Mouse (Mus musculus): ENCODE results near the gene Olfr213. TPM values are rescaled to one million over a fixed set of nuclear protein-coding genes. Genes with fewer than 3 reads are reported as not detected.

Gene Olfr213
- not detected in 2 replicates for polyA plus RNA-seq (2012; rRNA removed)

DNA sequence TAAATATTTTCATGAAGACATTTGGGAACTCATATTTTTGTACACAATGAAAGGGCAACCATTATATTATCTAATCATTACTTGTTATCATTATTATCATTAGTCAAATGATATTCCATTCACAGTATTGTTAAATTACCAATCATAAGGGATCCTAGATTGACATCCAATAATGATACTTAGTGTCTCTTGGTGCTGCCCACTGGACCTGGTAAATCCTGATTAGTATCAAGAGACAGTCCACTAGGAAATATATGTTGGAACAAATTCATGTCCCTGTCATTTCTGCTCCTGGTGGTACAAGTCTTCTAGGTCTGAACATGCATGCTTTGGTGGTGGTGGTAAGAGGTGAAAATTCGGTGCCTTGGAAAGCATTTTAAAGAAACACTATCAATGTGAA is at the start of gene Olfr213:
Gene Olfr213 (plus strand): TSS at position 301 of the 400 bp plus-strand sequence.

DNA sequence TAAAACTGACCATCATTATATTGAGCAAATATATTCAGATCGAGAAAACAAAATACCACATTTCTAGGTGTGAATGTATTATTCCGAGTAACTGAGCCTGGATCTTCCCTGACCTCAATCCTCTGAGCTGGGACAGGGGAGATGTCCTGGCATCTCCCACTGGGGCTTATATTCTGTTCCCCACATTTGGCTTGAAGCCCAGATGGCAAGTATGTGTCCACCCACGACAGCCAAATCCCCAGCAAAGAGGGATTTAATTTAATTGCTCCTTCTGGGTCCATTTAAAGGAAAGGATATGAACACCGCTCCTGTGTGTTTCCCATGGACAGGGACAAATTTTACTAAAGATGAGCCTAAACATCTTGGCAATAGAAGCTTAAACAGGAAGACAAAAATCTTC is 49.5 kb upstream of the Olfr213 start, which contains the start of gene Olfr211:
Gene Olfr211 (plus strand): TSS at position 301 of the 400 bp plus-strand sequence.

DNA sequence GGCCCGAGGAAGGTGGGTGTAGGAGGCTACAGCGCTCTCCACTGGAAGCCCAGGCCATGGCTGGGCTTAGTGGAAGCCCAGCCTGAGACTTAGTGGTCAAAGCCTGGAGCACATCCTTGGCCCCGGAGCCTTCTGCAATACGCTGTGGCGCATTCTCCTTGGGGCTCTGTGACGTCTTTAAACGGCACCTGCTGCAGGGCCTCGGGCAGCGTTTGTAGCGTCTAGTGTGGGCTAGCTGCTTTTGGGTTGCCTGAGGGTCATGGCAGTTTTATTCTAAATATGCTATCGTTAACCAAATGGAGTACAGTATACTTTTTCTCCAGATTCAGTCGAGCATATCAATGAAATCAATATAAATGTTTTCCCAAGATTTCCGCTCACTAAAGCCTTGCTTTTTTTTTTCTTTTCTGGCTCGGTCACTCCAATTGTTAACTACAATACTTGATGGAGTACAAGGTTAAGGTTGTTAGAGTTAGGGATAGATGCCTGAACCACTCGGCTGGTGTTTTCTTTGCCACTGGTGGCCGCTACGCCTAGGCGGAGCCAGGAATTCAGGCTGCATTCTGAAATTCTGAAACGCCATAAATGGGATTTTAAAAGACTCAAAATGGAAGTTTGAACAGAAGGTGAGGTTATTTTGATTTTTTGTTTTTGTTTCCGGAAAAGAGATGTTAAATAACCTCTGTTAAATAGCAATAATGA is 31.8 kb upstream of the Olfr213 start, which contains the start of gene Olfr212:
Gene Olfr212 (plus strand): TSS at position 215 of the 702 bp plus-strand sequence.

DNA sequence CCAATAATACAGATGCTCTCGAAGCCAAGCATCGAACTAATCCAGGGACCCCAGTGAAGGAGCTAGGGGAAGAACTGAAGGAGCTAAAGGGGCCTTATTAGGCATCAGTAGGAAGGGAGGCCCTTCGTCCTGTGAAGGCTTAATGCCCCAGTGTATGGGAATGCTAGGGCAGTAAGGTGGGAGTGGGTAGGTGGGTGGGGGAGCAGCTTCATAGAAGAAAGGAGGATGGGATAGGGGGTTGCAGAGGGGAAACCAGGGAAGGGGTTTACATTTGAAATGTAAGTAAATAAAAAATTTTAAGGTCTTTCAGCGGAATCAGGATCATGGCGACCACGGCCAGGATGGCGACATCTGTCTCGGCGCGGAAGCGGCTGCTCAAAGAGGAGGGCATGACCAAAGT is 12.6 kb downstream of the Olfr213 start, which contains the start of gene Gm5580:
Gene Gm5580 (plus strand): TSS at position 301 of the 400 bp plus-strand sequence.

DNA sequence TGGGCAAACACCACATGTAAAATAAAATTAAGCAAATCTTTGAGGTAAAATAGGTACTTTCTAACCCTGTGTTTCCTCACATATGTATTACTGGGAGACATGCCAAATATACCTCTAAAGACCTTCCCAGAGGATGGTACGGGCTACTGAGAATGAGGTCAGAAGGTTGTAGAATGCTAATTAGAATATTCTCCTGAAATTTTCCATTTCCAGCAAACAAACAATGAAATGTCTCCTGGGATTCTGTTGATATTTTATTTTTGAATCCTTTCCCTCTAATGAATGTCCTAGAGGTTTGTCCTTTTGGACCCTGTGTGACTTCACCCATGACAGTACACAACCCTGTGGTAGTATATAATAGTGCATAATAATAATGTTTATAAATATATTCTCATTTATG is 15.7 kb downstream of the Olfr213 start, which contains the start of gene Olfr214:
Gene Olfr214 (plus strand): TSS at position 301 of the 400 bp plus-strand sequence.

DNA sequence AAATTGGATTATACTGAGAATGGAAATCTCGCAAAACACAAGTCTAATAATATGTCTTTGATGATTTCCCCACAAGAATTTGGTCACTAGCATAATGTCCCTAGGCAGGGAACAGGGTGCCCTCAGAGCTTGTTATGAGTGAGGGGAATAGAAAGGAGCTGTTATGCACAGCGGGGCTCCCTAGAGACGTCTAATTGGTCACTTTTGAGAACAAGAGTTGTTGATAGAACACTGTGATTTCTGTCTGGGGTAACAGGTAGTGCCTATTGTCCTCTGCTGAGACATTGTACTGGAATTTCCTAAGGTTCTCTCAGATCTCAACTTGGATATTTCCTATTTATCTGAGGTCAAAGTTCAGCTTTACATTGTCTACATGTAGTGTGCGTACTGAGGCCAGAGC is 45.8 kb downstream of the Olfr213 start, which contains the start of gene Olfr215:
Gene Olfr215 (minus strand): TSS at position 101 of the 400 bp plus-strand sequence.

Other genes starting within 250 kb of the Olfr213 start
- 129 and 134 TPM in 2 replicates for gene March8, start 200.4 kb upstream of the Olfr213 start, polyA plus RNA-seq (2012; rRNA removed)
- 0.21 and 0.50 TPM in 2 replicates for gene Alox5, start 77.3 kb upstream of the Olfr213 start, polyA plus RNA-seq (2012; rRNA removed)
- gene Olfr211, start 49.4 kb upstream of the Olfr213 start, polyA plus RNA-seq (2012; rRNA removed): not detected in 2 replicates
- 0.02 TPM in 1 of 2 replicates, not detected in the other for gene Olfr212, start 31.9 kb upstream of the Olfr213 start, polyA plus RNA-seq (2012; rRNA removed)
- gene Gm5580, start 12.7 kb downstream of the Olfr213 start, polyA plus RNA-seq (2012; rRNA removed): 0.06 and 0.13 TPM in 2 replicates
- gene Olfr214, start 15.8 kb downstream of the Olfr213 start, polyA plus RNA-seq (2012; rRNA removed): not detected in 2 replicates
- not detected in 2 replicates for gene Olfr215, start 45.7 kb downstream of the Olfr213 start, polyA plus RNA-seq (2012; rRNA removed)
- gene Zfp422, start 90.5 kb downstream of the Olfr213 start, polyA plus RNA-seq (2012; rRNA removed): 117 and 140 TPM in 2 replicates
- 5.1 and 5.8 TPM in 2 replicates for gene Depp1, start 112.2 kb downstream of the Olfr213 start, polyA plus RNA-seq (2012; rRNA removed)
- gene Rassf4, start 135.5 kb downstream of the Olfr213 start, polyA plus RNA-seq (2012; rRNA removed): 8.0 and 8.2 TPM in 2 replicates
- 0.32 and 0.33 TPM in 2 replicates for gene Tmem72, start 178.5 kb downstream of the Olfr213 start, polyA plus RNA-seq (2012; rRNA removed)

Data from central nervous system, embryonic 14 days (tissue).